Mouse (Mus musculus) megakaryocyte, embryonic 14.5 days (primary cell): ENCODE results near the gene Krba1.

Source experiments
- FLI1 ChIP-seq: IDR thresholded peaks from 2 replicates; pipeline ENCODE4 v1.6.1; 2012; ENCODE audit warnings: low read length, inconsistent platforms, mixed read lengths
- GATA1 ChIP-seq: IDR thresholded peaks from 3 replicates; pipeline ENCODE4 v1.6.1; 2012; ENCODE audit warnings: mixed read lengths, low read length, inconsistent platforms, borderline replicate concordance

DNA sequence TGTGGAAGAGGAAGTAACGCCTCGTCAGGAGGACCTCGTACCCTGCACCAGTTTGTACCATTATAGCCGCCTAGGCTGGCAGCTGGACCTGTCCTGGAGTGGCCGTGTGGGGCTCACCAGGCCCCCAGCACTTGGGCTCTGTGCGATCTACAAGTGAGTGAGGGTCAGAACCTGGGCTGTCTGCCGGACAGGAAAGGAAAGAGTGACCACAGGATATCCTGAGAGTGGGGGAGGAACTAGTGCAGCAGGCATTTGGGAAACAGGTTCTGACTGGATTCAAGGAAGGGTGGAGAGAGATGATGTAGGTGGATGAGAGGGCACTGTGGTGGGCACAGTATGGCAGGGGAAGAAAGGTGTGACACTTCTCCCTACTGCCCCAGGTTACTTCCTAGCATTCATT lies 53.1 kb downstream of the Krba1 start:
- TF ChIP-seq GATA1 (no peak), FLI1 (no peak)
